8 mouse cellular contexts compared by ENCODE assay signal in genomic region chr3:108147386-108148235, GRCm38 (mm10). TPM values are rescaled to one million over a fixed set of nuclear protein-coding genes. Genes with fewer than 3 reads are reported as not detected.
DNase-seq lines count a peak whose midpoint lies in the region; ATAC-seq and TF ChIP-seq lines count a peak whose summit lies in the region.

No protein-coding gene starts in this region.

- H3K27me3 ChIP-seq in E14TG2a.4 (ENCODE audit: insufficient read depth, low read length), result 0 out of 2 replicates have a peak, but pooled peaks cover 7% of the 10 kb centered on the region
- H3K27me3 ChIP-seq in forebrain, embryonic 14.5 days (replicated peaks; ENCODE audit: control insufficient read depth, insufficient read depth, low read length), result no peaks in the 10 kb centered on the region
- no peaks in the 10 kb centered on the region for H3K27me3 ChIP-seq in liver, embryonic 15.5 days
- no peaks in the 10 kb centered on the region for H3K27me3 ChIP-seq in neural tube, embryonic 12.5 days (replicated peaks)

- no peak overlapping the region for H3K4me2 ChIP-seq in forebrain, embryonic 14.5 days (ENCODE audit: low read length)
- peak overlapping the region; percentile 91 for H3K4me2 ChIP-seq in liver, embryonic 15.5 days
- no peak overlapping the region for H3K4me2 ChIP-seq in neural tube, embryonic 12.5 days (replicated peaks)

- 66% methylated on average over 11 of the region's 11 CpGs for WGBS in forebrain, embryonic 14.5 days
- 61% methylated on average over 11 of the region's 11 CpGs for WGBS in liver, embryonic 15.5 days (ENCODE audit: insufficient replicate concordance)
- 68% methylated on average over 11 of the region's 11 CpGs for WGBS in neural tube, embryonic 12.5 days

- H3K9me3 ChIP-seq in E14TG2a.4 (ENCODE audit: low read length), result no peaks in the 10 kb centered on the region
- H3K9me3 ChIP-seq in forebrain, embryonic 14.5 days (replicated peaks; ENCODE audit: control insufficient read depth, low read length), result no peaks in the 10 kb centered on the region
- H3K9me3 ChIP-seq in liver, embryonic 15.5 days (replicated peaks), result no peaks in the 10 kb centered on the region
- no peaks in the 10 kb centered on the region for H3K9me3 ChIP-seq in neural tube, embryonic 12.5 days

- ATAC-seq in cerebellum, adult (ENCODE audit: insufficient number of reproducible peaks, low FRiP score, low TSS enrichment), result peak; percentile 65
- ATAC-seq in forebrain, embryonic 14.5 days, result peak; percentile 59
- no peak for ATAC-seq in liver, embryonic 15.5 days (ENCODE audit: insufficient read depth)
- ATAC-seq in neural tube, embryonic 12.5 days (ENCODE audit: low FRiP score, low read depth), result peak; percentile 41; the same call in 1 of the 2 replicates

- no peak overlapping the region for H3K9ac ChIP-seq in forebrain, embryonic 14.5 days (ENCODE audit: low read length)
- H3K9ac ChIP-seq in liver, embryonic 15.5 days, result peak overlapping the region; percentile 34
- no peak overlapping the region for H3K9ac ChIP-seq in neural tube, embryonic 12.5 days

- intact Hi-C loops in heart, postnatal 10 days (cut with DNase I), result loop anchor here (1.0 to 10.0 kb wide), 4 partner anchors 77 to 393 kb away; partner anchors contain the start of gene Gstm7

- DNase-seq in forebrain, embryonic 14.5 days (ENCODE audit: low spot score), result peak; percentile 92
- DNase-seq in heart, postnatal 10 days, result peak; percentile 92 to 94
- peak; percentile 95 to 96 for DNase-seq in kidney, postnatal 4 days
- DNase-seq in telencephalon, adult 2 months (ENCODE audit: low read depth, low spot score), result peak; percentile 76

- no peak overlapping the region for H3K27ac ChIP-seq in forebrain, embryonic 14.5 days (ENCODE audit: low read depth, low read length)
- H3K27ac ChIP-seq in liver, embryonic 15.5 days (replicated peaks), result peak overlapping the region; percentile 98
- no peak overlapping the region for H3K27ac ChIP-seq in neural tube, embryonic 12.5 days

- H3K4me3 ChIP-seq in E14TG2a.4 (replicated peaks; ENCODE audit: low read length), result no peak overlapping the region
- no peak overlapping the region for H3K4me3 ChIP-seq in forebrain, embryonic 14.5 days (ENCODE audit: low read depth, low read length)
- no peak overlapping the region for H3K4me3 ChIP-seq in liver, embryonic 15.5 days (replicated peaks)
- no peak overlapping the region for H3K4me3 ChIP-seq in neural tube, embryonic 12.5 days

- TF ChIP-seq CTCF in E14TG2a.4 (conservative IDR thresholded peaks at IDR 0.05; ENCODE audit: low read length), result peak; percentile 74

- peaks cover 45% of the 10 kb centered on the region for H3K4me1 ChIP-seq in E14TG2a.4 (replicated peaks; ENCODE audit: low read depth, low read length)
- peaks cover 12% of the 10 kb centered on the region for H3K4me1 ChIP-seq in forebrain, embryonic 14.5 days (ENCODE audit: control insufficient read depth, insufficient read depth, low read length)
- peaks cover 48% of the 10 kb centered on the region for H3K4me1 ChIP-seq in liver, embryonic 15.5 days (replicated peaks)
- H3K4me1 ChIP-seq in neural tube, embryonic 12.5 days, result peaks cover 5% of the 10 kb centered on the region

- H3K36me3 ChIP-seq in E14TG2a.4 (ENCODE audit: insufficient read depth, low read length), result peaks cover 7% of the 10 kb centered on the region; the same call in 1 of the 2 replicates
- no peaks in the 10 kb centered on the region for H3K36me3 ChIP-seq in forebrain, embryonic 14.5 days (ENCODE audit: control insufficient read depth, insufficient read depth, low read length)
- peaks cover 6% of the 10 kb centered on the region for H3K36me3 ChIP-seq in liver, embryonic 15.5 days (replicated peaks)
- no peaks in the 10 kb centered on the region for H3K36me3 ChIP-seq in neural tube, embryonic 12.5 days

RNA-seq across cellular contexts. Expression of gene Gnai3, which starts 1.7 kb away (rescaled TPM):
- polyA plus RNA-seq in forebrain, embryonic 14.5 days (2014; fragmentation: Nextera tagmentation; extraction: Ambion mirVana), result 157 and 172 TPM in 2 replicates
- total RNA-seq in heart, postnatal 10 days (2021), result 10 to 100 TPM; 35.1 to 37.9 TPM
- polyA plus RNA-seq in liver, embryonic 15.5 days (2015; fragmentation: Nextera tagmentation; extraction: Ambion mirVana), result 63.4 and 66.5 TPM in 2 replicates
- 174 and 189 TPM in 2 replicates for polyA plus RNA-seq in neural tube, embryonic 12.5 days (2016; fragmentation: Nextera tagmentation; extraction: Ambion mirVana)

RNA-seq across cellular contexts. Expression of gene Gpr61, which starts 7.1 kb away (rescaled TPM):
- polyA plus RNA-seq in forebrain, embryonic 14.5 days (2014; fragmentation: Nextera tagmentation; extraction: Ambion mirVana), result 1.0 and 1.5 TPM in 2 replicates
- total RNA-seq in heart, postnatal 10 days (2021), result not detected
- 0.02 TPM in 1 of 2 replicates, not detected in the other for polyA plus RNA-seq in liver, embryonic 15.5 days (2015; fragmentation: Nextera tagmentation; extraction: Ambion mirVana)
- polyA plus RNA-seq in neural tube, embryonic 12.5 days (2016; fragmentation: Nextera tagmentation; extraction: Ambion mirVana), result 1.8 and 2.0 TPM in 2 replicates

RNA-seq across cellular contexts. Expression of gene Amigo1, which starts 38.5 kb away (rescaled TPM):
- polyA plus RNA-seq in forebrain, embryonic 14.5 days (2014; fragmentation: Nextera tagmentation; extraction: Ambion mirVana), result 4.8 and 6.5 TPM in 2 replicates
- 10 to 100 TPM in 1 of 2 experiments, 1 to 10 TPM in 1; 6.9 to 11.8 TPM for total RNA-seq in heart, postnatal 10 days (2021)
- polyA plus RNA-seq in liver, embryonic 15.5 days (2015; fragmentation: Nextera tagmentation; extraction: Ambion mirVana), result 0.75 and 1.1 TPM in 2 replicates
- 17.7 and 20.0 TPM in 2 replicates for polyA plus RNA-seq in neural tube, embryonic 12.5 days (2016; fragmentation: Nextera tagmentation; extraction: Ambion mirVana)

RNA-seq across cellular contexts. Expression of gene Cyb561d1, which starts 53.4 kb away (rescaled TPM):
- polyA plus RNA-seq in forebrain, embryonic 14.5 days (2014; fragmentation: Nextera tagmentation; extraction: Ambion mirVana), result 2.4 and 2.9 TPM in 2 replicates
- 1 to 10 TPM; 5.7 to 6.2 TPM for total RNA-seq in heart, postnatal 10 days (2021)
- 2.2 TPM in 2 replicates for polyA plus RNA-seq in liver, embryonic 15.5 days (2015; fragmentation: Nextera tagmentation; extraction: Ambion mirVana)
- 5.0 and 6.0 TPM in 2 replicates for polyA plus RNA-seq in neural tube, embryonic 12.5 days (2016; fragmentation: Nextera tagmentation; extraction: Ambion mirVana)

RNA-seq across cellular contexts. Expression of gene Gnat2, which starts 55.0 kb away (rescaled TPM):
- polyA plus RNA-seq in forebrain, embryonic 14.5 days (2014; fragmentation: Nextera tagmentation; extraction: Ambion mirVana), result 0.28 and 0.36 TPM in 2 replicates
- under 1 TPM in 1 of 2 experiments, not detected in 1; 0.38 TPM for total RNA-seq in heart, postnatal 10 days (2021)
- polyA plus RNA-seq in liver, embryonic 15.5 days (2015; fragmentation: Nextera tagmentation; extraction: Ambion mirVana), result 2.7 and 3.8 TPM in 2 replicates
- polyA plus RNA-seq in neural tube, embryonic 12.5 days (2016; fragmentation: Nextera tagmentation; extraction: Ambion mirVana), result 0.43 and 0.57 TPM in 2 replicates
